Mouse (Mus musculus): ENCODE results near the gene Efhc1.

DNA sequence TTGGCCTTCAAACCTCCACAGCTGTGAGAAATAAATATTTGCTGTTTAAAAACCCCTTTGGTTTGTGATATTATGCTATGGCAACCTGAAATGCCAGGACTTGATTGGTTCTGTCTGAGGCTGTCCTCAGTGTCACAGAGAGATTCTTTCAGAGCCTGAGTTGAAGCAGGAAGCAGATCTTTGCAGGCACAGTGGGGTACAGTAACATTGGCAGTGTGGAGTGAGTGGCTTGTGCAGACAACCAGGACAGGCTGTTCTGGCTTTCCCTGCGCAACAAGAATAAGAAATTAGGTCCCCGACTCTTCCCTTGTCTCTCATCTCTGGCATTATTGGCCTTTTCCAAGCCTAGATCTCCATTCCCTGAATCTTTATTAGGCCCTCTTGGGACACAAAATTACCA is 31.7 kb upstream of the Efhc1 start:
- TF ChIP-seq CTCF (IDR thresholded peaks at IDR 0.05; ENCODE audit: borderline replicate concordance, extremely low read depth, insufficient read depth, insufficient read length) (no peak), POLR2A (IDR thresholded peaks at IDR 0.05; ENCODE audit: borderline replicate concordance, extremely low read depth, insufficient read depth, insufficient read length, poor library complexity, severe bottlenecking) (no peak)

Data from brain, embryonic 14.5 days (tissue).